Mouse (Mus musculus): ENCODE measurements around the gene Cym. TPM values are rescaled to one million over a fixed set of nuclear protein-coding genes. Genes with fewer than 3 reads are reported as not detected.

Gene Cym
- total RNA-seq, 1 experiment = not detected

GRCm38 (mm10) chr3:107205994-107206393, 15.5 kb downstream of the Cym start:
- in situ Hi-C loops (cut with MboI; ENCODE audit: low sequenced_read_pairs in 2 of 2, unreplicated experiment in 2 of 2) = no loop called here
- H3K27ac ChIP-seq (ENCODE audit: insufficient read depth, low read depth, low read length, poor library complexity, severe bottlenecking) = no peak overlapping the region
- H3K4me1 ChIP-seq (ENCODE audit: control insufficient read depth in 2 of 2, insufficient read depth in 2 of 2, low read length in 2 of 2, poor library complexity in 1 of 2) = peaks cover 2 to 3% of the 10 kb centered on the region in 2 experiments; a peak in 1 of 4 replicates
- DNase-seq (ENCODE audit: low read depth, low spot score) = peak; percentile 56
- H3K9me3 ChIP-seq (ENCODE audit: control insufficient read depth, insufficient read depth, low read depth, low read length) = no peaks in the 10 kb centered on the region
- TF ChIP-seq MAFK (IDR thresholded peaks at IDR 0.05; ENCODE audit: insufficient read depth, low read depth, low read length) = no peak
- H3K36me3 ChIP-seq (ENCODE audit: control insufficient read depth, insufficient read depth, low read length, poor library complexity, severe bottlenecking) = no peaks in the 10 kb centered on the region
- no peak overlapping the region for H3K9ac ChIP-seq (ENCODE audit: insufficient read depth, low read depth, low read length, poor library complexity, severe bottlenecking)
- no peak overlapping the region for H3K4me3 ChIP-seq (ENCODE audit: insufficient read depth in 1 of 2, low read depth in 1 of 2, low read length in 2 of 2, poor library complexity in 1 of 2, severe bottlenecking in 1 of 2)

DNA sequence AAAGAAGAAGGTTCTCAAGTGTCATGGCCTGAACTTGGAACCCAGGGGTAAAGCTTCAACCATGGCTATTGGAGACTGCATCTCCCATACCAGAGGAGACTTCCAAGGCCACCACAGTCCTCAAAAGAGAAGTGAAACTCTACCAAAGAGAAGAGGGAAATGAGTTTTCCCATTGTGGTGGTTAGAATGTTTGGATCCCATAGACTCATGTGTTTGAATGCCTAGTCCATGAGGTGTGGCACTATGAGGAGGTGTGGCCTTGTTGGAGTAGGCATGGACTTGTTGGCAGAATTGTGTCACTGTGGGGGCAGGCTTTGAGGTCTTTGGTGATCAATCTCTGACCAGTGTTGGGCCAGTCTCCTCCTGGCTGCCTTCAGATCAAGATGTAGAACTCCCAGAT, 16.4 kb downstream of the Cym start:
- in situ Hi-C loops (cut with MboI; ENCODE audit: low sequenced_read_pairs in 2 of 2, unreplicated experiment in 2 of 2) = no loop called here
- Histone ChIP-seq H3K9ac (ENCODE audit: insufficient read depth, low read depth, low read length, poor library complexity, severe bottlenecking) (no peak overlapping the region), H3K4me1 (ENCODE audit: control insufficient read depth in 2 of 2, insufficient read depth in 2 of 2, low read length in 2 of 2, poor library complexity in 1 of 2) (peaks cover 2 to 3% of the 10 kb centered on the region in 2 experiments; a peak in 1 of 4 replicates), H3K36me3 (ENCODE audit: control insufficient read depth, insufficient read depth, low read length, poor library complexity, severe bottlenecking) (no peaks in the 10 kb centered on the region), H3K9me3 (ENCODE audit: control insufficient read depth, insufficient read depth, low read depth, low read length) (no peaks in the 10 kb centered on the region), H3K4me3 (ENCODE audit: insufficient read depth in 1 of 2, low read depth in 1 of 2, low read length in 2 of 2, poor library complexity in 1 of 2, severe bottlenecking in 1 of 2) (no peak overlapping the region), H3K27ac (ENCODE audit: insufficient read depth, low read depth, low read length, poor library complexity, severe bottlenecking) (no peak overlapping the region)
- DNase-seq (ENCODE audit: low read depth, low spot score) = no peak
- no peak for TF ChIP-seq CHD2 (IDR thresholded peaks at IDR 0.05; ENCODE audit: low read depth, low read length)
- TF ChIP-seq ZNF384 (IDR thresholded peaks at IDR 0.05; ENCODE audit: low read depth, low read length) = no peak
- TF ChIP-seq MAFK (IDR thresholded peaks at IDR 0.05; ENCODE audit: insufficient read depth, low read depth, low read length) = no peak

DNA sequence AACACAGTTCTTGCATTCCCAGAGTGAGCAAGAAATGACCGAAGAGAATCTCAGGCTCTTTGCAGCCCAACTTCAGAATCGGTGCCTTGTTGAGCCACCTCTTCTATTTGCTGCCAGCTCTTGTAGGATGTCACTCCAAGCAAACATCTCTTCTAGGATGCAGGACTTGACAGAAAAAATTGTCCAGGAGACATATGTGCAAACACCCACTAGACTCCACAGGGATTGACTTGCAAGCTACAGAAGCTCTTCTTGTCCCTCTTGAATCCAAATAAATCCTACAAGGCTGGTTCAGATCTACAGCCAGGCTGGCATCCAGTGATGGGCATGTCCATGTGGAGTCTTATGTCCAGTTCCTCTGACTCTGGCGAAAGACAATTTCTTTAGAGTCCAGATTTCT, 17.1 kb downstream of the Cym start:
- H3K27ac ChIP-seq (ENCODE audit: insufficient read depth, low read depth, low read length, poor library complexity, severe bottlenecking) = no peak overlapping the region
- H3K9ac ChIP-seq (ENCODE audit: insufficient read depth, low read depth, low read length, poor library complexity, severe bottlenecking) = no peak overlapping the region
- H3K4me3 ChIP-seq (ENCODE audit: insufficient read depth in 1 of 2, low read depth in 1 of 2, low read length in 2 of 2, poor library complexity in 1 of 2, severe bottlenecking in 1 of 2) = no peak overlapping the region
- TF ChIP-seq MAFK (IDR thresholded peaks at IDR 0.05; ENCODE audit: insufficient read depth, low read depth, low read length) (no peak), CHD2 (IDR thresholded peaks at IDR 0.05; ENCODE audit: low read depth, low read length) (no peak), HCFC1 (IDR thresholded peaks at IDR 0.05; ENCODE audit: borderline replicate concordance, insufficient read depth, low read length) (no peak), ZC3H11A (IDR thresholded peaks at IDR 0.05; ENCODE audit: borderline replicate concordance, low read depth, low read length) (no peak), ZNF384 (IDR thresholded peaks at IDR 0.05; ENCODE audit: low read depth, low read length) (no peak)
- H3K9me3 ChIP-seq (ENCODE audit: control insufficient read depth, insufficient read depth, low read depth, low read length) = no peaks in the 10 kb centered on the region
- DNase-seq (ENCODE audit: low read depth, low spot score) = no peak
- no peaks in the 10 kb centered on the region for H3K36me3 ChIP-seq (ENCODE audit: control insufficient read depth, insufficient read depth, low read length, poor library complexity, severe bottlenecking)
- in situ Hi-C loops (cut with MboI; ENCODE audit: low sequenced_read_pairs in 2 of 2, unreplicated experiment in 2 of 2) = no loop called here
- peaks cover 2 to 3% of the 10 kb centered on the region in 2 experiments; a peak in 1 of 4 replicates for H3K4me1 ChIP-seq (ENCODE audit: control insufficient read depth in 2 of 2, insufficient read depth in 2 of 2, low read length in 2 of 2, poor library complexity in 1 of 2)

- H3K4me3 ChIP-seq (ENCODE audit: insufficient read depth in 1 of 2, low read depth in 1 of 2, low read length in 2 of 2, poor library complexity in 1 of 2, severe bottlenecking in 1 of 2) = no peak overlapping the region
- no peaks in the 10 kb centered on the region for H3K36me3 ChIP-seq (ENCODE audit: control insufficient read depth, insufficient read depth, low read length, poor library complexity, severe bottlenecking)
- in situ Hi-C loops (cut with MboI; ENCODE audit: low sequenced_read_pairs in 2 of 2, unreplicated experiment in 2 of 2) = no loop called here
- no peak overlapping the region for H3K9ac ChIP-seq (ENCODE audit: insufficient read depth, low read depth, low read length, poor library complexity, severe bottlenecking)
- H3K27ac ChIP-seq (ENCODE audit: insufficient read depth, low read depth, low read length, poor library complexity, severe bottlenecking) = no peak overlapping the region
- DNase-seq (ENCODE audit: low read depth, low spot score) = no peak
- TF ChIP-seq MAFK (IDR thresholded peaks at IDR 0.05; ENCODE audit: insufficient read depth, low read depth, low read length) = no peak
- TF ChIP-seq HCFC1 (IDR thresholded peaks at IDR 0.05; ENCODE audit: borderline replicate concordance, insufficient read depth, low read length) = no peak
- TF ChIP-seq CHD2 (IDR thresholded peaks at IDR 0.05; ENCODE audit: low read depth, low read length) = no peak
- peaks cover 2 to 3% of the 10 kb centered on the region in 2 experiments; a peak in 1 of 4 replicates for H3K4me1 ChIP-seq (ENCODE audit: control insufficient read depth in 2 of 2, insufficient read depth in 2 of 2, low read length in 2 of 2, poor library complexity in 1 of 2)
- H3K9me3 ChIP-seq (ENCODE audit: control insufficient read depth, insufficient read depth, low read depth, low read length) = no peaks in the 10 kb centered on the region
These were observed 20.0 kb downstream of the Cym start for GRCm38 (mm10) chr3:107201310-107202180.
